Mouse (Mus musculus) heart, postnatal 0 days (tissue): Measurements from ENCODE around the gene Gm49354.

Experiments
- CTCF ChIP-seq: IDR thresholded peaks from 2 replicates; pipeline ENCODE4 v1.5.1; 2016; ENCODE audit warnings: antibody characterized with exemption, control low read depth, low read depth
- EP300 ChIP-seq: IDR thresholded peaks from 2 replicates; pipeline ENCODE4 v1.6.1; 2016; ENCODE audit warnings: antibody characterized with exemption, low read depth

DNA sequence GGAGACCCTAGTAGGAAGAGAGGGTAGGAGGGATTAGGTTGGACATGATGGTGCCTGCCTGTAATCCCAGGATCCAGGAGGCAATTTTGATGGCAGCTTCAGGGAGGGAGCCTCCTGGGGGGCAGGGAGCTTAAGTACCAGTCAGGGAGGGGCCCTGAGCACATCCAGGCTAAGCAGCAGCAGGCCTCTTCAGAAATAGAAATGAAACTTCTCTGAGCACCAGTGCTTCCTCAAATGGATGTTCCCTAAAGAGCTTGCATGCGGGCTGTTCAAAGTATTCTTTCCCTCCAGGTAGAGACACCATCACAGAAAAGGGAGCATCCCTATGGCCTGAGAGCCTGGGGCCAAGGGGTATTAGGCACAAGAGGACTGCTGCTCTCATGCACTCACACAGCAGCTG is 16.3 kb upstream of the Gm49354 start:
- TF ChIP-seq CTCF (no peak), EP300 (no peak)
